In the genomic region with DNA sequence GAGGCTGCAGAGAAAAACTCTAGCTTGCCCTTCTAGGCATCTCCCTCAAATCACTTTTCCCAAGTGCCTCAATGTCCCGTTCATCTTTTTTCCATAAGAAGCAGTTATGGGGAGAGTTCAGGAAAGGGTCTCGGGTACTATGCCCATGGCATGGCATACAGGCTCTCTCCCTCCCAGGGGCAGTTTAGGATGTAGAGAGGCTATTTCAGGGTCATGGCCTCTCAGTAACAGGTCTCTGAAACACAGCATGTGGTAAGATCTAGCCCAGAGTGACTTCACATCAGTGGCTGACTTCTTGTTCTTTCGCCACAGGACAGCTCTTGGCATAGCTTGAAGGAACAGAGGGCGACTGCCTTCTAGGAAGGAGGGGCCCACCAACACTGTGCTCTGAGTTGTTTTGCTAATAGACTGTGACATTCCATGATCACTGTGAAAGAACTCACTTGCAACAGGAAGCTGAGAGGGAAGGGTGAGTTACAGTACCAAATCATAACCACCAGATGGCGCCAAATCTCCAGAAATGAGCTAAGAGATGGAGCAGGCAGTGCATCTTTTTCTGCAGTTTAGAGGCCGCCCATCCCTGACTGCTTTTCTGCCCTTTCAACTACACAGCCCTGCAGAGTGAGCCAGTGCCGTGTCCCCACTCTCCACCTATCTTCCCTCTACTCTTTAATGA, we compare ENCODE assay signal across 9 mouse cellular contexts.
DNase-seq lines count a peak whose midpoint lies in the region; ATAC-seq lines count a peak whose summit lies in the region.
"Had no signal": no experiment of that assay in that cellular context is flagged by ENCODE, and none has a peak within 500 bp of the region (broad histone marks: within the 10 kb centered on the region; RNA-seq: fewer than 3 reads in every experiment).

No protein-coding gene starts in this region.

- H3K9me3 ChIP-seq in forebrain, embryonic 16.5 days (ENCODE audit: control insufficient read depth, low read length) = no peaks in the 10 kb centered on the region
- H3K9me3 ChIP-seq in hindbrain, embryonic 10.5 days = no peaks in the 10 kb centered on the region

- no peak overlapping the region for H3K9ac ChIP-seq in forebrain, embryonic 16.5 days (replicated peaks; ENCODE audit: low read depth, low read length)

- H3K4me3 ChIP-seq in forebrain, embryonic 16.5 days (replicated peaks; ENCODE audit: low read length) = no peak overlapping the region
- H3K4me3 ChIP-seq in hindbrain, embryonic 10.5 days = no peak overlapping the region

- H3K4me1 ChIP-seq in forebrain, embryonic 16.5 days (replicated peaks; ENCODE audit: control insufficient read depth, insufficient read depth, low read length) = peaks cover 7% of the 10 kb centered on the region
- peaks cover 10% of the 10 kb centered on the region for H3K4me1 ChIP-seq in hindbrain, embryonic 10.5 days (replicated peaks)

- WGBS in forebrain, embryonic 16.5 days = 27% methylated on average over 7 of the region's 7 CpGs
- 14% methylated on average over 7 of the region's 7 CpGs for WGBS in hindbrain, embryonic 10.5 days

- no peaks in the 10 kb centered on the region for H3K27me3 ChIP-seq in forebrain, embryonic 16.5 days (replicated peaks; ENCODE audit: control insufficient read depth, insufficient read depth, low read length)
- H3K27me3 ChIP-seq in hindbrain, embryonic 10.5 days (ENCODE audit: insufficient read depth, poor library complexity, severe bottlenecking) = peaks cover 18% of the 10 kb centered on the region; the same call in 1 of the 2 replicates

- peak; percentile 89 for ATAC-seq in forebrain, embryonic 16.5 days

- no peaks in the 10 kb centered on the region for H3K36me3 ChIP-seq in forebrain, embryonic 16.5 days (ENCODE audit: control insufficient read depth, insufficient read depth)
- no peaks in the 10 kb centered on the region for H3K36me3 ChIP-seq in hindbrain, embryonic 10.5 days

- no peak overlapping the region for H3K27ac ChIP-seq in forebrain, embryonic 16.5 days (ENCODE audit: low read length)
- H3K27ac ChIP-seq in hindbrain, embryonic 10.5 days = no peak overlapping the region
- H3K27ac ChIP-seq: macrophage had no signal

- peak; percentile 64 for DNase-seq in NIH3T3 (ENCODE audit: low read depth)
- peak; percentile 80 to 88 for DNase-seq in cerebellum, adult 18-20 months
- DNase-seq in hindbrain, embryonic 10.5 days (ENCODE audit: low spot score) = peak; percentile 84
- DNase-seq in layer of hippocampus, adult 8-10 months (ENCODE audit: low spot score in 2 of 2) = peak; percentile 66 to 79
- DNase-seq in lung, postnatal 10 days = peak; percentile 84
- peak; percentile 64 for DNase-seq in right cerebral cortex, adult 18-20 months
- DNase-seq in T-cell, adult 2 months (ENCODE audit: low spot score) = no peak

- H3K4me2 ChIP-seq in forebrain, embryonic 16.5 days (ENCODE audit: low read length) = no peak overlapping the region
